In genomic region chr2:175703546-175703945, GRCm38 (mm10) we compare ENCODE assay signal across 12 mouse cellular contexts. TPM values are rescaled to one million over a fixed set of nuclear protein-coding genes. Genes with fewer than 3 reads are reported as not detected.
DNase-seq lines count a peak whose midpoint lies in the region; ATAC-seq lines count a peak whose summit lies in the region.
"Not testable (repeated sequence)": the region's sequence is repeated elsewhere in the genome, so short reads cannot be mapped to it uniquely, and the experiment has no call there.
"Had no signal": no experiment of that assay in that cellular context is flagged by ENCODE, and none has a peak within 500 bp of the region (broad histone marks: within the 10 kb centered on the region; RNA-seq: fewer than 3 reads in every experiment).

Gene Zfp969, minus strand, starts transcription at chr2:175703646.

- DNase-seq in gonadal fat pad, adult 2 months (ENCODE audit: low read depth); heart, postnatal 25 days (ENCODE audit: low spot score); thymus, postnatal 0 days (ENCODE audit: low spot score): not testable (repeated sequence)

- intact Hi-C loops in heart, postnatal 25 days (cut with DNase I) = not testable (repeated sequence)

- H3K9ac ChIP-seq in embryonic facial prominence, embryonic 13.5 days; intestine, embryonic 15.5 days; limb, embryonic 13.5 days; lung, embryonic 15.5 days; midbrain, embryonic 15.5 days: not testable (repeated sequence)

- H3K9me3 ChIP-seq in embryonic facial prominence, embryonic 13.5 days; intestine, embryonic 15.5 days; limb, embryonic 13.5 days; lung, embryonic 15.5 days; midbrain, embryonic 15.5 days: not testable (repeated sequence)

- ATAC-seq in embryonic facial prominence, embryonic 13.5 days (ENCODE audit: insufficient number of reproducible peaks, insufficient read depth, low FRiP score, low TSS enrichment, low read depth); intestine, embryonic 15.5 days; limb, embryonic 13.5 days (ENCODE audit: low FRiP score, low read depth); lung, embryonic 15.5 days (ENCODE audit: borderline replicate concordance, extremely low read depth, low FRiP score, low TSS enrichment); midbrain, embryonic 15.5 days (replicated peaks): not testable (repeated sequence)

- H3K27me3 ChIP-seq in embryonic facial prominence, embryonic 13.5 days; intestine, embryonic 15.5 days (replicated peaks); limb, embryonic 13.5 days; lung, embryonic 15.5 days; midbrain, embryonic 15.5 days (replicated peaks): not testable (repeated sequence)

- H3K27ac ChIP-seq in embryonic facial prominence, embryonic 13.5 days; intestine, embryonic 15.5 days; limb, embryonic 13.5 days; lung, embryonic 15.5 days; midbrain, embryonic 15.5 days: not testable (repeated sequence)

- H3K4me3 ChIP-seq in embryonic facial prominence, embryonic 13.5 days; intestine, embryonic 15.5 days (replicated peaks); limb, embryonic 13.5 days; lung, embryonic 15.5 days; midbrain, embryonic 15.5 days: not testable (repeated sequence)

- H3K4me1 ChIP-seq in embryonic facial prominence, embryonic 13.5 days; intestine, embryonic 15.5 days (replicated peaks); limb, embryonic 13.5 days; lung, embryonic 15.5 days; midbrain, embryonic 15.5 days: not testable (repeated sequence)

- not testable (repeated sequence) for H3K4me2 ChIP-seq in embryonic facial prominence, embryonic 13.5 days; intestine, embryonic 15.5 days (replicated peaks); limb, embryonic 13.5 days (replicated peaks); lung, embryonic 15.5 days; midbrain, embryonic 15.5 days

- WGBS in embryonic facial prominence, embryonic 13.5 days = no CpG with 5 or more reads among the region's 9 CpGs
- WGBS in intestine, embryonic 15.5 days = no CpG with 5 or more reads among the region's 9 CpGs
- WGBS in limb, embryonic 13.5 days = no CpG with 5 or more reads among the region's 9 CpGs
- WGBS in lung, embryonic 15.5 days = no CpG with 5 or more reads among the region's 9 CpGs
- no CpG with 5 or more reads among the region's 9 CpGs for WGBS in midbrain, embryonic 15.5 days

- not testable (repeated sequence) for H3K36me3 ChIP-seq in embryonic facial prominence, embryonic 13.5 days; intestine, embryonic 15.5 days; limb, embryonic 13.5 days; lung, embryonic 15.5 days; midbrain, embryonic 15.5 days (replicated peaks)

RNA-seq across cellular contexts. Expression of gene Zfp969, which starts in this region (rescaled TPM):
- polyA plus RNA-seq in embryonic facial prominence, embryonic 13.5 days (2015; fragmentation: Nextera tagmentation; extraction: Ambion mirVana) = 11.1 and 20.4 TPM in 2 replicates
- polyA plus RNA-seq in gonadal fat pad, adult 2 months (2012; rRNA removed) = 6.3 and 11.7 TPM in 2 replicates
- 10 to 100 TPM; 29.0 to 47.6 TPM for total RNA-seq in heart, postnatal 25 days (2021)
- 31.8 and 32.8 TPM in 2 replicates for polyA plus RNA-seq in intestine, embryonic 15.5 days (2015; fragmentation: Nextera tagmentation; extraction: Ambion mirVana)
- polyA plus RNA-seq in limb, embryonic 13.5 days (2015; fragmentation: Nextera tagmentation; extraction: Ambion mirVana) = 20.3 and 22.5 TPM in 2 replicates
- polyA plus RNA-seq in lung, embryonic 15.5 days (2015; fragmentation: Nextera tagmentation; extraction: Ambion mirVana) = 24.2 and 34.0 TPM in 2 replicates
- polyA plus RNA-seq in midbrain, embryonic 15.5 days (2015; fragmentation: Nextera tagmentation; extraction: Ambion mirVana) = 10.8 and 11.6 TPM in 2 replicates
- 26.2 and 32.8 TPM in 2 replicates for polyA plus RNA-seq in thymus, postnatal 0 days (2015; fragmentation: Nextera tagmentation; extraction: Ambion mirVana)
- total RNA-seq: adrenal gland, postnatal 14 days; gastrocnemius, postnatal 14 days; liver, adult 2 months had no signal
- polyA plus RNA-seq: small intestine, adult 2 months had no signal
